Mouse (Mus musculus): ENCODE data around the gene Dmrt3. TPM values are rescaled to one million over a fixed set of nuclear protein-coding genes. Genes with fewer than 3 reads are reported as not detected.
A peak's percentile ranks its signal among the peaks of the same experiment; 100 is the strongest.

Dmrt3 gene
- polyA plus RNA-seq, 1 experiment = 1.4 TPM

- Histone ChIP-seq H3K36me3 (ENCODE audit: control insufficient read depth, insufficient read depth, low read length, poor library complexity, severe bottlenecking) (no peaks in the 10 kb centered on the region), H3K27ac (ENCODE audit: insufficient read depth, low read length) (no peak overlapping the region), H3K4me3 (ENCODE audit: low read depth, low read length) (no peak overlapping the region), H3K9me3 (replicated peaks; ENCODE audit: control insufficient read depth, insufficient read depth, low read length, poor library complexity, severe bottlenecking) (no peaks in the 10 kb centered on the region), H3K27me3 (ENCODE audit: control insufficient read depth, insufficient read depth, low read length, poor library complexity, severe bottlenecking) (peaks cover 35% of the 10 kb centered on the region), H3K4me1 (ENCODE audit: control insufficient read depth, insufficient read depth, low read length) (no peaks in the 10 kb centered on the region), H3K9ac (ENCODE audit: low read depth, poor library complexity, severe bottlenecking) (no peak overlapping the region)
- TF ChIP-seq EP300 (IDR thresholded peaks at IDR 0.05; ENCODE audit: insufficient read depth, low read depth, low read length) (no peak), POLR2A (IDR thresholded peaks at IDR 0.05; ENCODE audit: insufficient read depth, low read length) (no peak), CTCF (IDR thresholded peaks at IDR 0.05; ENCODE audit: low read depth, low read length) (no peak)
These were observed 60.6 kb downstream of the Dmrt3 start for GRCm38 (mm10) chr19:25670571-25671285.

- no peaks in the 10 kb centered on the region for H3K4me1 ChIP-seq (ENCODE audit: control insufficient read depth, insufficient read depth, low read length)
- H3K9ac ChIP-seq (ENCODE audit: low read depth, poor library complexity, severe bottlenecking) = no peak overlapping the region
- no peak overlapping the region for H3K27ac ChIP-seq (ENCODE audit: insufficient read depth, low read length)
These were observed 61.6 kb downstream of the Dmrt3 start for GRCm38 (mm10) chr19:25671681-25672080.

GRCm38 (mm10) chr19:25672101-25672950 is 62.2 kb downstream of the Dmrt3 start, which contains the start of gene Dmrt2:
Dmrt2 (plus strand) TSS chr19:25672411.
- no peak within 1 kb of the TSS for H3K27ac ChIP-seq (ENCODE audit: insufficient read depth, low read length)
- TF ChIP-seq CTCF (IDR thresholded peaks at IDR 0.05; ENCODE audit: low read depth, low read length) = no peak
- no peak for TF ChIP-seq POLR2A (IDR thresholded peaks at IDR 0.05; ENCODE audit: insufficient read depth, low read length)
- TF ChIP-seq EP300 (IDR thresholded peaks at IDR 0.05; ENCODE audit: insufficient read depth, low read depth, low read length) = no peak

More at GRCm38 (mm10) chr19:25671681-25672080, 61.6 kb downstream of the Dmrt3 start:
- Histone ChIP-seq H3K27me3 (ENCODE audit: control insufficient read depth, insufficient read depth, low read length, poor library complexity, severe bottlenecking) (peaks cover 36% of the 10 kb centered on the region), H3K9me3 (replicated peaks; ENCODE audit: control insufficient read depth, insufficient read depth, low read length, poor library complexity, severe bottlenecking) (peaks cover 8% of the 10 kb centered on the region), H3K36me3 (ENCODE audit: control insufficient read depth, insufficient read depth, low read length, poor library complexity, severe bottlenecking) (no peaks in the 10 kb centered on the region), H3K4me3 (ENCODE audit: low read depth, low read length) (peak overlapping the region; percentile 59)
- TF ChIP-seq EP300 (IDR thresholded peaks at IDR 0.05; ENCODE audit: insufficient read depth, low read depth, low read length) (no peak), POLR2A (IDR thresholded peaks at IDR 0.05; ENCODE audit: insufficient read depth, low read length) (no peak), CTCF (IDR thresholded peaks at IDR 0.05; ENCODE audit: low read depth, low read length) (no peak)

More at GRCm38 (mm10) chr19:25672101-25672950, 62.2 kb downstream of the Dmrt3 start, which contains the start of gene Dmrt2:
- Histone ChIP-seq H3K9me3 (replicated peaks; ENCODE audit: control insufficient read depth, insufficient read depth, low read length, poor library complexity, severe bottlenecking) (peaks cover 12% of the 10 kb centered on the region), H3K27me3 (ENCODE audit: control insufficient read depth, insufficient read depth, low read length, poor library complexity, severe bottlenecking) (peaks cover 33% of the 10 kb centered on the region), H3K9ac (ENCODE audit: low read depth, poor library complexity, severe bottlenecking) (peak within 1 kb of the TSS; percentile 25; the same call in 1 of the 2 replicates), H3K36me3 (ENCODE audit: control insufficient read depth, insufficient read depth, low read length, poor library complexity, severe bottlenecking) (no peaks in the 10 kb centered on the region), H3K4me1 (ENCODE audit: control insufficient read depth, insufficient read depth, low read length) (no peaks in the 10 kb centered on the region), H3K4me3 (ENCODE audit: low read depth, low read length) (peak within 1 kb of the TSS; percentile 71)

Other genes with a start within 250 kb of the Dmrt3 start
- gene Dmrt1, start 104.7 kb upstream of the Dmrt3 start, polyA plus RNA-seq (2011; ENCODE audit: insufficient read depth, insufficient read length, low read depth, missing spikeins) = 11.7 and 15.1 TPM in 2 replicates
- gene Dmrt2, start 62.1 kb downstream of the Dmrt3 start, polyA plus RNA-seq (2011; ENCODE audit: insufficient read depth, insufficient read length, low read depth, missing spikeins) = 0.29 TPM in 1 of 2 replicates, not detected in the other